Mouse (Mus musculus) embryonic facial prominence, embryonic 14.5 days (tissue): ENCODE data around the gene Slc44a4. TPM values are rescaled to one million over a fixed set of nuclear protein-coding genes. Genes with fewer than 3 reads are reported as not detected.
A peak's percentile ranks its signal among the peaks of the same experiment; 100 is the strongest.
"Not testable (repeated sequence)": the region's sequence is repeated elsewhere in the genome, so short reads cannot be mapped to it uniquely, and the experiment has no call there.

Source experiments
- ATAC-seq: fragments of 200-750 bp; cut with Nextera tagmentation; 2 replicates; pipeline ENCODE4 v1.8.0; 2017; ENCODE audit warnings: low read depth, moderate number of reproducible peaks, moderate TSS enrichment
- DNase-seq: peaks from one replicate; pipeline ENCODE4 v3.0.0-alpha.2; 2015; ENCODE audit warnings: low spot score
- H3K27ac ChIP-seq: fragments of 300-500 bp; sonication (generic); replicated peaks from 2 replicates; pipeline ENCODE4 v1.5.1; 2014; ENCODE audit warnings: low read depth, mild to moderate bottlenecking, low read length, moderate library complexity
- H3K27me3 ChIP-seq: fragments of 300-500 bp; sonication (generic); replicated peaks from 2 replicates; pipeline ENCODE4 v1.6.1; 2014; ENCODE audit warnings: low read length; ENCODE audit not compliant: control insufficient read depth, insufficient read depth
- H3K36me3 ChIP-seq: fragments of 300-500 bp; sonication (generic); 2 replicates; pipeline ENCODE4 v1.6.1; 2014; ENCODE audit warnings: low read length, mixed read lengths; ENCODE audit not compliant: control insufficient read depth, insufficient read depth
- H3K4me1 ChIP-seq: fragments of 300-500 bp; sonication (generic); 2 replicates; pipeline ENCODE4 v1.6.1; 2014; ENCODE audit warnings: antibody characterized with exemption, low read length; ENCODE audit not compliant: control insufficient read depth, insufficient read depth
- H3K4me2 ChIP-seq: fragments of 300-500 bp; sonication (generic); 2 replicates; pipeline ENCODE4 v1.6.1; 2014; ENCODE audit warnings: low read depth, mild to moderate bottlenecking, low read length, moderate library complexity, mixed read lengths
- H3K4me3 ChIP-seq: fragments of 300-500 bp; sonication (generic); 2 replicates; pipeline ENCODE4 v1.5.1; 2014; ENCODE audit warnings: low read depth, mild to moderate bottlenecking, low read length
- H3K9ac ChIP-seq: fragments of 300-500 bp; sonication (generic); 2 replicates; pipeline ENCODE4 v1.6.1; 2014; ENCODE audit warnings: low read depth, mild to moderate bottlenecking, low read length, moderate library complexity, mixed read lengths
- H3K9me3 ChIP-seq: fragments of 300-500 bp; sonication (generic); 2 replicates; pipeline ENCODE4 v1.6.1; 2016; ENCODE audit warnings: low read length; ENCODE audit not compliant: control insufficient read depth
- WGBS: fragments of 180-500 bp; shearing (Covaris S2); extraction: QIAGEN DNeasy Blood & Tissue Kit; methylation state at CpG from one replicate; pipeline ENCODE4 v1.1.7; 2014; 5-methylcytosine and 5-hydroxymethylcytosine counted together
- polyA plus RNA-seq: library from polyadenylated mRNA; unstranded; fragments of >200 nt; fragmentation: Nextera tagmentation; extraction: Ambion mirVana; gene quantifications from 2 replicates; pipeline ENCODE4 v1.2.1, GENCODE M21; 2014

The Slc44a4 gene
- polyA plus RNA-seq, 1 experiment from 2014 or later, result 0.53 TPM

GRCm38 (mm10) chr17:34951636-34952377 is 37.5 kb downstream of the Slc44a4 start:
- no peak for DNase-seq
- peak; percentile 45 for ATAC-seq
- Histone ChIP-seq H3K4me2 (peak overlapping the region; percentile 91), H3K9ac (peak overlapping the region; percentile 95), H3K4me3 (peak overlapping the region; percentile 62), H3K4me1 (peaks cover 4% of the 10 kb centered on the region; the same call in 1 of the 2 replicates), H3K27me3 (peaks cover under 1% of the 10 kb centered on the region; the same call in 1 of the 2 replicates), H3K27ac (peak overlapping the region; percentile 89), H3K9me3 (no peaks in the 10 kb centered on the region), H3K36me3 (peaks cover 21% of the 10 kb centered on the region)
- 1% methylated on average over 29 of the region's 29 CpGs for WGBS

- WGBS, result under 1% methylated on average over 23 of the region's 23 CpGs
- peak; percentile 87 for ATAC-seq
- peak overlapping the region; percentile 62 for H3K4me3 ChIP-seq
Measured at GRCm38 (mm10) chr17:34952378-34953040, 38.2 kb downstream of the Slc44a4 start.

GRCm38 (mm10) chr17:34953258-34953657 is 39.0 kb downstream of the Slc44a4 start:
- no peak for ATAC-seq
- no peak for DNase-seq
- peak overlapping the region; percentile 91; the same call in 1 of the 2 replicates for H3K4me2 ChIP-seq
- no peak overlapping the region for H3K9ac ChIP-seq
- peaks cover 3% of the 10 kb centered on the region; the same call in 1 of the 2 replicates for H3K27me3 ChIP-seq
- 83% methylated on average over 3 of the region's 3 CpGs for WGBS
- peak overlapping the region; percentile 89; the same call in 1 of the 2 replicates for H3K27ac ChIP-seq
- no peaks in the 10 kb centered on the region for H3K9me3 ChIP-seq
- H3K4me1 ChIP-seq, result peaks cover 4% of the 10 kb centered on the region; the same call in 1 of the 2 replicates
- peaks cover 21% of the 10 kb centered on the region for H3K36me3 ChIP-seq
- H3K4me3 ChIP-seq, result peak overlapping the region; percentile 62

More at GRCm38 (mm10) chr17:34952378-34953040, 38.2 kb downstream of the Slc44a4 start:
- peak overlapping the region; percentile 91 for H3K4me2 ChIP-seq
- peak overlapping the region; percentile 95 for H3K9ac ChIP-seq
- H3K4me1 ChIP-seq, result peaks cover 4% of the 10 kb centered on the region; the same call in 1 of the 2 replicates
- H3K36me3 ChIP-seq, result peaks cover 21% of the 10 kb centered on the region
- H3K27ac ChIP-seq, result peak overlapping the region; percentile 89
- peak; percentile 87 for DNase-seq
- no peaks in the 10 kb centered on the region for H3K9me3 ChIP-seq
- peaks cover 3% of the 10 kb centered on the region; the same call in 1 of the 2 replicates for H3K27me3 ChIP-seq

GRCm38 (mm10) chr17:34953904-34954303 is 39.6 kb downstream of the Slc44a4 start:
- Histone ChIP-seq H3K9me3 (no peaks in the 10 kb centered on the region), H3K4me1 (peaks cover 4% of the 10 kb centered on the region; the same call in 1 of the 2 replicates)

GRCm38 (mm10) chr17:34954831-34955230 is 40.6 kb downstream of the Slc44a4 start:
- 50% methylated on average over 4 of the region's 4 CpGs for WGBS
- no peaks in the 10 kb centered on the region for H3K9me3 ChIP-seq
- DNase-seq (no peak), ATAC-seq (no peak)
- peaks cover 4% of the 10 kb centered on the region; the same call in 1 of the 2 replicates for H3K4me1 ChIP-seq
- H3K27ac ChIP-seq, result no peak overlapping the region
- peaks cover 3% of the 10 kb centered on the region; the same call in 1 of the 2 replicates for H3K27me3 ChIP-seq
- H3K36me3 ChIP-seq, result peaks cover 15% of the 10 kb centered on the region
- H3K4me2 ChIP-seq, result no peak overlapping the region
- H3K4me3 ChIP-seq, result no peak overlapping the region
- no peak overlapping the region for H3K9ac ChIP-seq

More at GRCm38 (mm10) chr17:34953904-34954303, 39.6 kb downstream of the Slc44a4 start:
- no peak overlapping the region for H3K4me2 ChIP-seq
- DNase-seq (no peak), ATAC-seq (no peak)
- 89% methylated on average over 4 of the region's 4 CpGs for WGBS
- peaks cover 3% of the 10 kb centered on the region; the same call in 1 of the 2 replicates for H3K27me3 ChIP-seq
- H3K27ac ChIP-seq, result no peak overlapping the region
- peaks cover 21% of the 10 kb centered on the region for H3K36me3 ChIP-seq
- no peak overlapping the region for H3K4me3 ChIP-seq
- no peak overlapping the region for H3K9ac ChIP-seq

- no peak for DNase-seq
- H3K27me3 ChIP-seq, result peaks cover 3% of the 10 kb centered on the region; the same call in 1 of the 2 replicates
- H3K36me3 ChIP-seq, result peaks cover 5% of the 10 kb centered on the region
- ATAC-seq, result no peak
- H3K4me3 ChIP-seq, result no peak overlapping the region
- no peaks in the 10 kb centered on the region; the same call in 1 of the 2 replicates for H3K4me1 ChIP-seq
- no peak overlapping the region for H3K9ac ChIP-seq
- 84% methylated on average over 3 of the region's 3 CpGs for WGBS
- no peaks in the 10 kb centered on the region for H3K9me3 ChIP-seq
- H3K27ac ChIP-seq, result no peak overlapping the region
- no peak overlapping the region for H3K4me2 ChIP-seq
Measured at GRCm38 (mm10) chr17:34955884-34956283, 41.6 kb downstream of the Slc44a4 start.

- Histone ChIP-seq H3K4me3 (no peak overlapping the region), H3K27ac (no peak overlapping the region), H3K9me3 (no peaks in the 10 kb centered on the region), H3K4me1 (no peaks in the 10 kb centered on the region), H3K4me2 (no peak overlapping the region), H3K36me3 (peaks cover under 1% of the 10 kb centered on the region; the same call in 1 of the 2 replicates), H3K9ac (no peak overlapping the region), H3K27me3 (peaks cover 3% of the 10 kb centered on the region; the same call in 1 of the 2 replicates)
- WGBS, result 17% methylated on average over 1 of the region's 1 CpGs
- ATAC-seq (no peak), DNase-seq (peak; percentile 57)
Measured at GRCm38 (mm10) chr17:34956340-34956739, 42.1 kb downstream of the Slc44a4 start.

- H3K27me3 ChIP-seq, H3K4me1 ChIP-seq, H3K4me2 ChIP-seq, H3K4me3 ChIP-seq, H3K9me3 ChIP-seq, H3K27ac ChIP-seq, DNase-seq, H3K36me3 ChIP-seq, H3K9ac ChIP-seq, ATAC-seq: not testable (repeated sequence)
- 16% methylated on average over 10 of the region's 40 CpGs for WGBS
Measured at GRCm38 (mm10) chr17:34957291-34957690, 43.0 kb downstream of the Slc44a4 start.
